Comparison of ENCODE assay signal across 8 mouse cellular contexts in genomic region chr8:107096366-107097036, GRCm38 (mm10). TPM values are rescaled to one million over a fixed set of nuclear protein-coding genes. Genes with fewer than 3 reads are reported as not detected.
DNase-seq lines count a peak whose midpoint lies in the region; ATAC-seq lines count a peak whose summit lies in the region.

TSS of gene Terf2 (minus strand) at chr8:107096547.

- peak within 1 kb of the TSS; percentile 89 for H3K27ac ChIP-seq in hindbrain, embryonic 15.5 days (replicated peaks)

- H3K4me2 ChIP-seq in hindbrain, embryonic 15.5 days, result peak within 1 kb of the TSS; percentile 61

- peaks cover 28% of the 10 kb centered on the region for H3K4me1 ChIP-seq in hindbrain, embryonic 15.5 days (replicated peaks)

- ATAC-seq in hindbrain, embryonic 15.5 days (ENCODE audit: low FRiP score, low read depth), result peak; percentile 97

- H3K9me3 ChIP-seq in hindbrain, embryonic 15.5 days, result no peaks in the 10 kb centered on the region

- peak; percentile 97 for DNase-seq in ZHBTc4 (ENCODE audit: low read depth, low spot score)
- DNase-seq in cerebellum, postnatal 4 days (ENCODE audit: low spot score in 2 of 2), result peak; percentile 94 to 98
- peak; percentile 94 for DNase-seq in gastrocnemius, adult 18-20 months (ENCODE audit: low spot score)
- peak; percentile 92 for DNase-seq in left cerebral cortex, adult 11 months (ENCODE audit: low spot score)
- peak; percentile 97 for DNase-seq in lung, postnatal 36 days
- DNase-seq in retina, embryonic 14.5 days (ENCODE audit: low spot score), result peak; percentile 98
- DNase-seq in thymus, postnatal 4 days, result peak; percentile 91

- 5% methylated on average over 32 of the region's 39 CpGs for whole genome bisulfite sequencing in hindbrain, embryonic 15.5 days

- H3K4me3 ChIP-seq in hindbrain, embryonic 15.5 days, result peak within 1 kb of the TSS; percentile 96

- 0 out of 2 replicates have a peak, but pooled peaks cover 12% of the 10 kb centered on the region for H3K36me3 ChIP-seq in hindbrain, embryonic 15.5 days

- H3K9ac ChIP-seq in hindbrain, embryonic 15.5 days, result peak within 1 kb of the TSS; percentile 92

- no peaks in the 10 kb centered on the region for H3K27me3 ChIP-seq in hindbrain, embryonic 15.5 days

RNA-seq across cellular contexts. Expression of gene Terf2, which starts in this region (rescaled TPM):
- total RNA-seq in gastrocnemius, adult 18-20 months (2021), result 10 to 100 TPM; 11.5 to 13.9 TPM
- polyA plus RNA-seq in hindbrain, embryonic 15.5 days (2015; fragmentation: Nextera tagmentation; extraction: Ambion mirVana), result 23.9 and 26.8 TPM in 2 replicates

Comparison
In these comparisons a context has a peak if more than half of its experiments do, and no peak if none do; other contexts are left out.
1. Peak in every context shown above with its lines: DNase-seq, ATAC-seq, H3K4me3 ChIP-seq and H3K27ac ChIP-seq.